Mouse (Mus musculus) cerebellum, adult 11-12 months (tissue): ENCODE data around the gene Naa60.
"Not testable (repeated sequence)": the region's sequence is repeated elsewhere in the genome, so short reads cannot be mapped to it uniquely, and the experiment has no call there.

ENCODE experiments used
- DNase-seq: peaks from one replicate; pipeline ENCODE4 v3.0.0; 2022

The Naa60 gene

DNA sequence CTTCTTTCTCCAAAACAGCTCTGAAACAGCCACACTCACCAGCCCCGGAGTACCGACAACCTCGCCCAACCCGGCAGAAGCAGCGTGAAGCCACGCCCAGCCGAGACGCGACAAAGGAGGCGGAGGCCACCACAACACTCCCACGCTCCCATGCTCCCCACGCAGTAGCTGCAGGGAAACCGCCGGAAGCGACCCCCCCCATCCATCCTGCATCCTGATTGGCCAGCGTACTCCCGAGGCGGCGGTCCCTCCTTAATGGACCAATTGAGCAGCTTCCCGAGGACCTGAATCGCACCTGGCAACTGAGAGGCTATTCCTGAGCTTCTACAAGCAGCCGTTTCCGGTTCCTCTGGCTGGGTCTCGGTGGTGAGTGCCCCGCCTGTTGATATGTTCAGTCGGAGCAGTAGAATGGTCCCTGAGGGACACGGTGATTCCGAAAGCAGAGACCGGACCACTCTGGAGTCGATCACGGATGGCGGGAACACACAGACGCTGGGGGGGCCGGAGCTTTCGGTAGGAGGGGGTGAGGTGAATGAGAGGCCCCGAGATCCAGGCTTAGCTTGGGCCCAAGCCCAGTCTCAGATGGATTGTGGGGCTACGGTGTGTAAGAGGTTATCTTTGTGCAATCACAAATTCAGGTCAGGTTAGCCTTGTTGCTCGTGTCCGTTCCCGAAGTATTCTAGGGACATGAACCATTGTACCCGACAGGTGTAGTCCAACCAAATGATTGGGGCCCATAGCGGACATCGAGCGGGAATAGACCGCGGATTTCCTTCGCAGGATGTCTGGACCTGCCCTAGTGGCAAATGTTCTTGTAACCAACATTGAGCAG, at the start of gene Naa60:
Naa60 (plus strand) TSS at position 160 of the 832 bp plus-strand sequence.
- peak; percentile 92 for DNase-seq

DNA sequence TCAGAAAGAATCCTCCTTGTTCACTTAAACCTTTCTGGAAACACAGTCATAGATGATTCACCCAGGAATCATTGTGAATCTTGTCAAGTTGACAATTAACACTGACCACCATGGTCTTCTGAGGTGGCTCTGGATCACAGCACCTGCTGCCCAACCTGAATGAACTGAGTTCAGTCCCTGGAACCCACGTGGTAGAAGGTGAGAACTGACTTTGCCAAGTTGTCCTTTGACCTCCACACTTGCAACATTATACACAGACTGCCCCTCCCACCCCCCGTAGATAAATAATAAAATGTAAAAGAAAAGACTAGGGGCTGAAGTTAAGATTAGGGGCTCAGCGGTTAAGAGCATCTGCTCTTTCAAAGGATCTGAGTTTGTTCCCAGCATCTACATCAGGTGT, 44.2 kb upstream of the Naa60 start:
- no peak for DNase-seq

DNA sequence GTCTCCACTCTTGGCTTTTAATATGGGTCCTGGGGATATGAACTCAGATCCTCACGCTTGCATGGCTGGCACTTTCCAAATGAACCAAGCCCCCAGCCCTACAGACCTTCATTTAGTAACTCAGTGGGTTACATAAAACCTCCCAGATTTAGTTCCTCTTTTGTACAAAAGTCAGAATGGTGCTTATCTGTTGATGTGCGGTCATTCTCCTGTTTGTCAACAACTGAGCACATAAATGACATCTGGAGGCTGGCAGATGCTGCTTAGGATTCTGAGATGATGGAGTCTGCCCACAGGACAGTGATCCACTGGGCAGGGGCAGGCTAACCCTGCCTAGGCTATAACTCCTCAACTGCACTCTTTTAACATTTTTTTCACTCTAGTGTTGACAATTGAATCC, 42.4 kb upstream of the Naa60 start:
- DNase-seq = no peak

DNA sequence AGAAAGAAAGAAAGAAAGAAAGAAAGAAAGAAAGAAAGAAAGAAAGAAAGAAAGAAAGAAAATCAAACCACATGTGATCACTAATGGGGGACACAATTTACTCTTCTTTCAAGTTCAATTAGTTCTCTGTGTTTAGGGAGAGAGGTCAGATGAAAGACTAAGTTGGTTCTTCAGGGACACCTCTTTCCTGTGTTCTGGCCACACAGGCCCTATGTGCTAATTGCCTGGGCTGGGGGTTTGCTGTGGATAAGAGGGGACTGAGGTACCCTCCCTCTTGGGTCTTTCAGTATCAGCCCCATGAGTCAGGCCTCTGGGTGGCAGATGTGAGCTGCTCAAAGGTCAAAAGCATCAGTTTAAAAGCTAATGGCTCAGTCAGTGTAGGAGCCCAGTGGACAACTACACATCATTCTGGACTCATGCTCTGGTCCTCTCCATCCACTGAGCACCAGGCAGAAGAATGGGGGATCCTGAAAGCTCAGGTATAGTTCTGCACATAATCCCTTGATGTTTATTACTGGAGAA, 41.5 kb upstream of the Naa60 start, which contains the start of gene Olfr15:
Olfr15 (plus strand) TSS at position 291 of the 522 bp plus-strand sequence.
- DNase-seq = no peak

DNA sequence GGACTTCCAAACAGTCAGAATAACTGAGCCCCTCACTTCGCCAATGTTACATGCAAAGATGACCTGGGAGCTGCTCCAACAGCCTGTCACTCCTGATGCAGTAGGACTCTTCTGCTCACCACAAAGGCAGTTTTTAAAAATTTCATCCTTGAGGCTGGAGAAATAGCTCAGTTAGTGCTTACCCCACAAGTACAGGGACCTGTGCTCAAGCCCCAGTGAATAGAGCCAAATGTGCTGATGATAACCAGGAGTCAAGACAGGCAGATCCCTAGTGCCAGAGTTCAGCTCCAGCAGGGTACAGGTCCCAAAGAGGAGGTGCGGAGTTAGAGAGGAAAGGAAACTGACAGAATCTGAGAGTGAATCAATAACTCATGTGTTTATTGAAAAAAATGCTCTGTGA, 36.7 kb upstream of the Naa60 start:
- DNase-seq = no peak

DNA sequence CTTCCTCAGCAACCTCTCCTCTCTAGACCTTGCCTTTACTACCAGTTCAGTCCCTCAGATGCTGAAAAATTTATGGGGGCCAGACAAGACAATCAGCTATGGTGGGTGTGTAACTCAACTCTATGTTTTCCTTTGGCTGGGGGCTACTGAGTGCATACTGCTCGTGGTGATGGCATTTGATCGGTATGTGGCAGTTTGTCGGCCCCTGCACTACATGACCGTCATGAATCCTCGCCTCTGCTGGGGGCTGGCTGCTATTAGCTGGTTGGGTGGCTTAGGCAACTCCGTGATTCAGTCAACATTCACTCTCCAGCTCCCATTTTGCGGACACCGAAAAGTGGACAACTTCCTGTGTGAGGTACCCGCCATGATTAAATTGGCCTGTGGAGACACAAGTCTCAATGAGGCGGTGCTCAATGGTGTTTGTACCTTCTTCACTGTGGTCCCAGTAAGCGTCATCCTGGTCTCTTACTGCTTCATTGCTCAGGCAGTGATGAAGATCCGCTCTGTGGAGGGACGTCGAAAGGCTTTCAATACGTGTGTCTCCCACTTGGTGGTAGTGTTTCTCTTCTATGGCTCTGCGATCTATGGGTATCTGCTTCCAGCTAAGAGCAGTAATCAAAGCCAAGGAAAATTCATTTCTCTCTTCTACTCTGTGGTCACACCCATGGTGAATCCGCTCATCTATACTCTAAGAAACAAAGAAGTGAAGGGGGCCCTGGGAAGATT, 32.9 kb upstream of the Naa60 start:
- no peak for DNase-seq

DNA sequence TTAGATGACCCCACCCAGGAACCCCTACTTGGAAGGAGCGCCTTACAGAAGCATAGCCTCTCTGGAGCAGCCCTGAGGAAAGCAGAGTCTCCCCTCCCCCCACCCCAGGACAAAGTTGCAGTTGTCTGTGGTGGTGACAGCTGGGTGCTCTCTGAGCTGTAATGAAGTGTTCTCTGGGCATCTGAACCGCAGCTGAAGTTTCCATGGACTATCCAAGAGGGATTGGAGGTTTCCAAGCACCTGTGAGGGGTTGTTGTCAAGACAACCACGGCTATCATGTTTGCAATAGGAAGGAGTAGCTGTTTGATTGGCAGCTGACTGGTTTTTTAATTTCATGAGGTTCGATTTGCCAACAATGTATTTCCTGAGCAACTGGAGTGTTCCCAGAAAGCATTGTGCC, 29.2 kb upstream of the Naa60 start:
- no peak for DNase-seq

DNA sequence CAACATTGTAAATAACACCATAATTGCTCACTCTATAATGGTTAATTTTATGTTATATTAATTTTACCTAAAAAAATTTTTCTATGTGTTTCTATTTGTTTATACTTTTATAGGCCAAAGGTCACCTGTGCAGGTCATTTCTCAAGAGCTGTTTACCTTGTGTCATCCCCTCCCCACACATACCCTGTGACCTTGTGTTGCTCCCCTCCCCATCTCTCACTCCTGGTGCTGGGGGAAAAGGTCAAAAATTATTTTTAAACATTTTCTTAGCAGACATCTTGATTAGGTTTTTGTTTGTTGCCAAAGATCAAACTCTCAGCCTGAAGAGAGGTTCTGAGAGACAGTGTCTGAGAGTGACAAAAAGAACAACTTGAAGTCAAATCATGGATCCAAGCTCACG, 28.4 kb upstream of the Naa60 start:
- no peak for DNase-seq

DNA sequence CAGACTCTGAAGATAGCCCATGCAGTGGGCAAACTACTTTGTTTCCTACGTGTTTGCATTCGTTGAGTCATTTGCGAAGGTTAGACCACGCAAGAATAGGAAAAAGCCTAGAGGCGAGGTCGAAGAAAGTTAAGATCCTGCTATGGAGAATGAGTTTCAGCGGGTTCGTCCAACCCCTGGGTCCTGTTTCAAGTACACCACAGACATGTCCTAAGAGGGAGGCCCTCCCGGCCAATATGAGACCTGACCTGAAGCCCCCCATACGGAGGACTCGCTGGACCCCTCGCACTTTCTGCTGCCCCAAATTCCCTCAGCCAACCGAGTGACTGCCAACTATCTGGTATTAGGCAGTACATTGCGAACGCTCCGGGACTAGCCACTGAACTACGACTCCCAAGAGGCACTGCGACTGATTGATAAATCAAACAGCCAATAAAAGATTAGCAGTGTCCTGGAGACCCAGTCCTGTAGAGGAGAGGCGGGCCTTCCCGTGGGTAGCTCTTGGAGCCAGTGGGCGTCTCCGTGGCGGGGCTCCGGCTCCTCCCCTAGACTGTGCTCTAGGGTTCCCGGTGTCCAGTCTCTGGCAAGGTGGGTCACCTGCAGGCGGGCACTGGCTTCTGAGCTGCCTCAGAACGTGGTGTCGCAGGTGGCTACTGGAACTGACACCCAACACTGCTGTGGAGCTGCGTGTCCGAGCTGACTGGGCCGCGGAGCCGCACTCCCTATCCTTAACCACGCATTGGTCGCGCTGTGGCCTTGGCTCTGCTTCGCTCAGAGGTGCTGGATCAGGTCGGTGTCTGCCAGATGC, 25.3 kb upstream of the Naa60 start, which contains the start of gene Zfp174:
Zfp174 (plus strand) TSS at position 558 of the 808 bp plus-strand sequence.
- DNase-seq = peak; percentile 97

DNA sequence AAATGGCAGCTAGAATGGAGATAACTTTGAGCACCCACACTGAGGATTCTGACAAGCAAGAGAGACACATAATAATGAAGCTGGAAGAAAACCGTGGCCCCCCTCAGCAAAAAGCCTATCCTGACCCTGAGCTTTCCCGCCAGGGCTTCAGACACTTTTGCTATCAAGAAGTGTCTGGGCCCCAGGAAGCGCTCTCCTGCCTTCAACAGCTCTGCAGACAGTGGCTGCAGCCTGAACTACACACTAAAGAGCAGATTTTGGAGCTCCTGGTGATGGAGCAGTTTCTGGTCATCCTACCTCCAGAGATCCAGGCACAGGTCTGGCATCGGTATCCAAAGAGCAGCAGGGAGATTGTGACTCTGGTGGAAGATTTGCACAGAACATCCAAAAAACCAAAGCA, 24.3 kb upstream of the Naa60 start:
- DNase-seq = no peak

DNA sequence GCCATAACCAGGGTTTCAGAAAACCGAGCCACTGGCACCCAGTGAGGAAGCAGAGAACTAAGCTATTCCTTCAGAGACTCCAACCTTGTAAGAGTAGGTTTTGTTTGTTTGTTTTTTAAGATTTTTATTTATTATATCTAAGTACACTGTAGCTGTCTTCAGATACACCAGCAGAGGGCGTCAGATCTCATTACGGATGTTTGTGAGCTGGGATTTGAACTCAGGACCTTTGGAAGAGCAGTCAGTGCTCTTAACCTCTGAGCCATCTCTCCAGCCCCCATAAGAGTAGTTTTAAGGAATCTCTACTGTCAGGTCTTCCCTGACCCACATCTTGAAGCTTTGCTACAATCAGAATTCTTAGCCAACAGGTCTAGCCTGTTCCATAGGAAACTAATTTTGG, 23.8 kb upstream of the Naa60 start:
- DNase-seq = no peak

DNA sequence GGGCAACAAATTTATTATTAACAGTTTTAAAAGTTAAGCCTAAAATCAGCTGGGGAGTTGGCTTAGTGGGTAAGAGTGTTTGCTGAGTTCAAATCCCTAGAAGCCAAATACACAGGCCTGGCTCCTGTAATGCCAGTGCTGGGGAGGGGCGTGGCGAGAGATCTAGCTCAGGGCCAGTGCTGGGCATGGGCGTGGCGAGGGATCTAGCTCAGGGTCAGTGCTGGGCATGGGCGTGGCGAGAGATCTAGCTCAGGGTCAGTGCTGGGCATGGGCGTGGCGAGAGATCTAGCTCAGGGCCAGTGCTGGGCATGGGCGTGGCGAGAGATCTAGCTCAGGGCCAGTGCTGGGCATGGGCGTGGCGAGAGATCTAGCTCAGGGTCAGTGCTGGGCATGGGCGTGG, 20.9 kb upstream of the Naa60 start:
- DNase-seq = not testable (repeated sequence)

DNA sequence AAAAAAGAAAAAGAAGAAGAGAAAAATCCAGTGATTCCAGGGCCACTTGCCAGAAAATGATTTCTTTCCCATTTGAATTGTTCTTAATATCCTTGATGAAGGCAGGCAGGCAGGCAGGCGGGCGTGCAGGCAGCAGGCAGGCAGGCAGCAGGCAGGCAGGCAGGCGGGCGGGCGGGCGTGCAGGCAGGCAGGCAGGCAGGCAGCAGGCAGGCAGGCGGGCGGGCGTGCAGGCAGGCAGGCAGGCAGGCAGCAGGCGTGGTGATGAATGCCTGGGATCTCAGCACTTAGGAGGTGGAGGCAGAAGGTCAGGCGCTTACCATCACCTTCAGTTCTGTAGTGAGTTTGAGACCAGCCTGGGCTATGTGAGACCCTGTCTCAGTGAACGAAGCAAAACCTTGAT, 19.6 kb upstream of the Naa60 start:
- DNase-seq = no peak

DNA sequence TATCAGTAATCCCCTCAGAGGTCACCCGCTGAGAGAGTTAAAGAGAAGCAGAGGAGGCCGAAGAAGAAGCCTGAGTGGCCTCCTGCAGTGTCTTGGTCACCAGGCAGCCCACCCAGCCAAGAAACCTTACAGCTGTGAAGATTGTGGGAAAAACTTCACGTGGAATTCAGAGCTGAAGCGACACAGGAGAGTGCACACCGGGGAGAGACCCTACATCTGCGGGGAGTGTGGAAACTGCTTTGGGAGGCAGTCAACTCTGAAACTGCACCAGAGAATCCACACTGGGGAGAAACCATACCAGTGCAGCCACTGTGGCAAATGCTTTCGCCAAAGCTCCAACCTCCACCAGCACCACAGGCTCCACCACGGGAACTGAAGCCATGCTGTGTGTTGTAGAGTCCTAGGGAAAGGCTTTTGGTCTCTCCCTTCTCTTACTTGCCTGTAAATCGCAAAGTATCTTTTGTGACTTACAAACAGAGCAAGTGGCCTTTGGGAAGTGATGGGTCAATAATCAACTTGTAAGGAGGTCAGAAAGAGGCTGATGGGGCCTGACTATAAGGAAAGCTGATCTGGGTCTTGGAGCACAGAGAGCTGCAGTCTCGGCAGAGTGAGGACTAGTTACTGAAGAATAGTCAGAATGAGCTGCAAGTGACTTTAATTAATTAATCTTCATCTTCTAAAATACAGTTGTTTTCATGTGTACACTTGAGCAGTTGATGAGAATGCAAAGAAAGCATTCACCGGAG, 17.6 kb upstream of the Naa60 start:
- no peak for DNase-seq

DNA sequence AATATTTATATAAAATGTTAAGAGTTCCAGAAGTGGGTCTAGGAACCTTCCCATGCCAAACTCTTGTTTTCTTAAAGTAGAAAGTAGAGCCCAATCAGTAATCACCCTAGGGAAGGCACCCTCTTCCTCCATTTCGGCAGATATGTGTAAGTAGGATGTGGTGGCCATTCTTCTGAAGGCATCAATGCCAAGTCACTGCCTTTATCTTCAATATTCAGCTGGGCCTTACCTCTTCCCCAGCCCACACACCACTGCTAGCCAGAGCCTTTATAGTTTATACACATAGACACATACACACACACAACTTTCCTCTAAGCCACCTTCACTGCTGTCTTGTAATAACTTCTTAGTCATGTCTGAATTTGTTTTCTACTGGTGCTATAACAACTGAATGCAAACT, 16.4 kb upstream of the Naa60 start:
- no peak for DNase-seq

DNA sequence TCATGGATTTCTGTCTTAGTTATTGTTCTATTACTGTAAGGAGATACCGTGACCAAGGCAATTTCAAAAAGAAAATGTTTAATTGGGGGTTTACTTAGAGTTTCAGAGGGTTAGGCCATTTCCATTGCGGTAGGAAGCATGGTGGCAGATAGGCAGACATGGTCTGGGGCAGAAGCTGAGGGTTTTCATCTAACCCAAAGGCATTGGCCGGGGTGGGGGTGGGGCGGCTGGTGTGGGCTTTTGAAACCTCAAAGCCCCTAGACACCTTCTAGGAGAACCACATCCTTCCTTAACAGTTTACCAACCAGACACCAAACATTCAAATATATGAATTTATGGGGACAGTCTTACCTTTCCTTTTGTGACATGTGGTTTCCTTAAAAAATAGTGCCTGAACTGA, 12.9 kb upstream of the Naa60 start:
- DNase-seq = no peak

DNA sequence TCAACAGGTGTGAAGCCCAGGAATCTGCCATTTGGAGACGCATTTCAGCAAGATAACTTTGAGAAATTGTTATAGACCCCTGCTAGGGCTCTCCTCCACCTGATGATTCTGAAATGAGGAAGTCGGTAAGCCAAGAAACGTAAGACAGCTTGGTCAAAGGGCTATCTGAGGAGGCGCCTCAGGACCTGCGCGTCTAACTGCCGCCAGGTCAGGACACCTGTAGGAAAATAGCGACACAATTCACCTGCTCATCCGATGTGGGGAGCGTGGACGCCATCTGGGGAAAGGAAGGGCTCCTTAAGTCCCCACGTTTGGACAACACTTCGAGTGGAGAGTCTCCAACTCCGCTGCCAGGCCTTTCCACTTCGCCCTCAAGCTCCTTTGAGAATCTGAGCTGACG, 360 bp upstream of the Naa60 start:
- DNase-seq = no peak

DNA sequence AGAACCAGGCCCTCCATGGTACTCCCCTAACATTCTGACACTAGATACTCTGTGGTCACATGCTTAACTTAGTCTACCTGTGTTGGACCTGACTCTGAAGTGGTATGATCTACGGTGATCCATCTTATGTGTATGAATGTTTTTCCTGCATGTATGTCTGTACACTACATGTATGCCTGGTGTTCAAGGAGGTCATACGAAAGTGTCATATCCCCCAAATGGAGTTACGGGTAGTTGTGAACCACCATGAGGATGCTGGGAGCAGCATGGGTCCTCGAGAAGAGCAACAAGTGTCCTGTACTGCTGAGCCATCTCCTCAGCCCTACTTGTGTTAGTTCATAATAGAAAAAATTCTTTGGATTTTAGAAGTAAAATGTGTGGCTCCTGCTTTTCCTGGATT, 4.2 kb downstream of the Naa60 start:
- DNase-seq = no peak

DNA sequence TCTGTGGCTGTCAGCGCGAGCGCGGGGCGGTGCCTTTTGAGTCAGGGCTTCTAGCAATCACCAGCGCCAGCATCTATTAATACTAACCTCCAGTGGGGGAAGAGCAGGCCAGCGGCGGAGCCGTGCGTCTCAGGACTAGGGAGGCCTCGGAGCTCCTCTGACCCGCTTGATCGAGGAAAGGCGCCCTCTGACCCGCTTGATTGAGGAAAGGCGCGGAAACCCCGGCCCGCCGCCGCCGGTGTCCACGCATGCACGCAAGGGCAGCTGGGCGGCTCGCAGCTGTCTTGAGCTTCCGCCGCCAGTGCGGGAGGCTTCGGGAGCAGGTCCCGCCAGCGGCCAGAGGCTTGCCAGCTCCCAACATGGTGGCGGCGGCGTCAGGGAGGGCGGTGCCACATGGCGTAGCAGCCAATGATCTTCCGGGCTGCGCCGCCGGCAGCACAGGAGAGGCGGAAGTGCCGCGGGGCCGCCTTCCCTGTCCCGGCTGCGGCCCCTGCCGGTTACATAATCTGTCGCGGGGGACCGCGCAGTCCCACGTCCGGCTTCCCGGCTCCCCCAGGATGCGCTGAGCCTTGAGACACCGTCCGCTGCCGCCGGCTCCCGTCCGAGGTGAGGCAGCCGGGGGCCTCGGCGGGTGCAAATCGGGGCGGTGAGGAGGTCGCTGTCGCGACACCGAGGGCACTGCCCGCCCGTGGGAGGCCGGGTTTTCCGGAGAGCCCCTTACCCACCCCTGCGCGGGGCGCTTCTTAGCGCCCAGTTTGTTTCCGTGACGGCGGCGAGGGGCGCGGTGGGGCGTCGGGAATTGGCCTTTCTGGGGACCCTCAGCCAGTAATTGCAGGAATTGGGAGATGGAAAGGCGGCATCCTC, 12.3 kb downstream of the Naa60 start, which contains the start of the genes Zfp597 and Gm20695:
Zfp597 (minus strand) TSS at position 361 of the 864 bp plus-strand sequence.
Gm20695 (plus strand) TSS at position 448 of the 864 bp plus-strand sequence.
- DNase-seq = peak; percentile 95

DNA sequence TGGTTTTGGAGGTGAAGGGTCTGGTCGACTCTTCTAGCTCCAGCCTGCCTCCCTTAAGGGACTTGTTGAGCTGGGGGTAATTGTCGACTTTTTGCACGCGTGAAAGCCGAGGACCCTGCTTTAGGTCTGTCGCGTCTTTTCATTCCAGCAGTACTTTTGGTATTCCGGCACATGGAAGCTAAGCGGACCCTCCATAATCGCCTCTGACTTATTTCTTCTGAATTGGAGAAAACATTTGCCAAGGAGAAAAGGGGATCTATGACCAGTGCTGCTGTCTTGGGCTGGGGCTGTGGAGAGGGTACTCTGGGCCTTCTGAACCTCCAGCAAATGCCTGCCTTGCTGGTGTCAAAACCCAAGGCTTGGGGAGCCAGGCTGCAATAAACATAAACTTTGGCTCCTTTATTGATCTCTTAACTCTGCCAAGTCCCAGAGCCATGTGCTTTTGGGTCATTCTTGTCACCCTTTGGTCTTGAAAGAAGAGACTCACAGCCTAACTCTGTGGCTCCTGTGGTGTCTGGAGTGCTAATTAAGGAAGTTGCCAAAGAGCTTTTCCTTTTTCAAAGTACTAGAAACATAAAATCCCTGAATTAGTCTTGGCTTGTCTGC, 13.0 kb downstream of the Naa60 start:
- DNase-seq = no peak
